Mouse (Mus musculus): ENCODE results near the gene Drc3.

The Drc3 gene

DNA sequence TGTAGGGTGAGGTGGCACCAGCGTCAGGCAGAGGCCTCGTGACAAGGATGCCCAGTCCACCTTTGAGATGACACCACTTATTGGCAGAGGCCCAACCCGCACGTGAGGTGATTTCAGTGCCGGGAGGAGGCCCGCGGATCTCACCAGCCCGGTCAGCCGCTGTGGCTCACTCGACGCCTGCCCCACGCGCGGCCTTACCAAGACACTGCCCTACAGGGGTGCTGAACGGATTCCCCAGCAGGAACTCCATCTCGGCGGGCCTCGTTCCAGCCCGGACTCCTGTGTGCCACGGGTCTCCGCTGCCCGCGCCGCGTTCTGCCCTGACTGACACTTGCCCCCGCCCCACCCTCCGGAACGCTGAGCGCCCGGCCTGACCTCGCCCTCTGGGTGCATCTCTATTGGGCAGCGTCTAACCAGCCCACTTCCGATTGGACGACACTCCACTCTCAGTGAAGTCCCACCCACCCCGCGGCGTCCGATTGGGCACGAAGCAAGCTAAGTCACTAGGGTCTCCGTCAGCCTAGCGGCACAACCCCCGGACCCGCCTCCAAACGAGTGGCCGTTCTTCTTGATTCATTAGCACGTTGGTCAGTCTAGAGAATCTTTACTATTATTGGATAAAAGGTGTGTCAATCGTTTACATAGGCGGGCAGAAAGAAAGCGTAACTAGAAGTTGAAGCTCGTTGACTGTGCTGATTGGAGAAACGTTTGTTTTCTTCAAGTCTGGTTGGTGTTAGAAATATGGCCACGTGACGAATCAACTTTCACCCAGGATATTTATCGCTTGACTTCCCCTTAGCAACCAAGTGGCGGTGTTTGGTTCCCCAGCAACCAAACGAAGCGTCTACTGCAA lies at the start of gene Drc3, which contains the start of gene Tom1l2:
Gene Drc3 (plus strand): TSS at position 771 of the 853 bp plus-strand sequence.
Gene Tom1l2 (minus strand): TSS at position 347 of the 853 bp plus-strand sequence.
- DNase-seq (ENCODE audit: low spot score in 2 of 2), result peak; percentile 100

DNA sequence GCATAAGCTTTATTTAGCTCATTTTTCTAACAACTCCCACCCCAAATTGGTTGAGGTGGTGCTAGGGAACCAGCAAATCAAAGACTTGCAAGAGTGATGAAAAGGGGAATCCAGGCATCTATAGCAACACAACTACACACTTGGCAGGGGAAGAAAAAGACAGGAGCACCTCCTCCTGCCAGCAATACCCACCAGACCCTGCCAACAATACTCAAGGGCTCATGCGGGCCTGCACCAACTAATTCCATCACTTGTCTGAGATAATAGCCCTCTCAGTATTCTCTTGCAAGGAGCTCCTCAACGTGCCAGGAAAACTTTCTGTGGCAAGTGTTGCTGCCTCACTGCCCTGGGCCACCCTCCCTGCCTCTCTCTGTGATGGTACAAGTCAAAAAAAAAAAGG lies 49.6 kb upstream of the Drc3 start:
- DNase-seq (ENCODE audit: low spot score in 2 of 2), result no peak

DNA sequence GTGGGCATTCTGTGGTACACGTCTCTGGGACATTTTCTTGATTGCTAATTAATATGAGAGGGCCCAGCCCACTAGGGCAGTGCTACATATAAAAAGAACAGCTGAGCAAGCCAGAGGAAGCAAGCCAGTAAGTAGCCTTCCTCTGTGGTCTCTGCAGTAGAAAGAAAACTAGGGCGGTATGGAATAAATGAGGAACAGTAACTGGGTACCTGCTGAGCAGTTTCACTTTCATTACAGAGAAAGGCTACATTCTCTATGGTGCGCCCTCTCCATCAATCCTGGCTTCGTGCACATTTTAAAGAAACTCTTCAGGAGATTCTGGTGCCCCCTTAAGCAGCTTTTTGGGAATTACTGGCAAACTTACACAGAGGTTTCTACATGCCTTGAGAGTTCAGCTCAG lies 47.5 kb upstream of the Drc3 start:
- DNase-seq (ENCODE audit: low spot score in 2 of 2), result peak; percentile 42 to 53

DNA sequence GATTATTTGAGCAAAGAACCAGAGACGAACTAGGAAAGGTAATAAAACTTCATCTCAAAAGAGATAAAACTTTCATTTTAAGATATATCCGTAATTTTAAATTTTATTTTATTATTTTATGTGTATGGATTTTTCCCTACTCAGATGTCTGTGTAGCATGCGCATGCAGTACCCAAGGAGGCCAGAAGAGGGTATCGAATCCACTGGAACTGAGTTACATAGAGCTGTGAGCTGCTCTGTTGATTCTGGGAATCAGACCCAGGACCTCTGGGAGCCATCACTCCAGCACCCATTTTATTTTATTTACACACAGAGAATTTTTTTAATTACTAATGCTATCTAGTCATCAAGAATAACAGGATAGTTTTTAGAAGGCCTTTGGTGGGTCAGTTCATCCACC lies 46.3 kb upstream of the Drc3 start:
- peak in 1 of 2 experiments; percentile 40 for DNase-seq (ENCODE audit: low spot score in 2 of 2)

DNA sequence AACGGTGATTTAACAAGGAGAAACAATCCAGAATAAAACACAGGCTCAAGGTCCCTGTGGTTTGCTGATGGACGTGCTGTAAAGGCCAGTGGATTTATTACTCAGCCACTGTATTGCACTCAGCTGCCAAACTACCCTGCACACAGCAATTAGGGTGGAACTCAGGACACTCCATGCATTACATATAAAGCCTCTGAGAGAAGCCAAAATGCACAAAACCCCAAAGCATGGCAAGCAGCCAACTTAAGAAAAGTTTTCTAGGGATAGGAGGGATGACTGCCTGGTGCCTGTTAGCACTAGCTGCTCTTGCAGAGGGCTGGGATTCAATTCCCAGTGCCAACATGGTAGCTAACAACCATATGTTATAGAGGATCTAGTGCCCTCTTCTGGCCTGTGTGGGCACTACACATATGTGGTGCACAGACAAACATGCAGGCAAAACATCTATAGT lies 45.7 kb upstream of the Drc3 start:
- DNase-seq (ENCODE audit: low spot score in 2 of 2), result peak in 1 of 2 experiments; percentile 30

DNA sequence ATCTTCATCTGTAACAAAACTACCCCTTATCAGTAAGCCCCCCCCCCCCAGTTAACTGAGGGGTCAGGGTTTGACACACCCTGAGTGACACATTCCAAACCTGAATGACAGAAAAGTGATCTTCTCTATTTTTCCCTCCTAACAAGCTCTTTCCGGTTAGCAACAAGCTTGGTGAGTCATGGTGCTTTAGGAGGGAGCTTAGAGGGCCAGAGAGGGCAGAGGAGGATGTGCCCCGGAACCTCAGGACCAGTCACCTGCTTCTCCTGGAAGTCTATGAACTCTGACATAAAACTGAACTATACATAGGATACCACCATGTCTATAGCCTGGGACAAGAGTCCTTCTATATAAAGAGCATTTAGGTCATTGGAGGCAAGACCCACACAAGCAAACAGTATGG lies 45.1 kb upstream of the Drc3 start:
- no peak for DNase-seq (ENCODE audit: low spot score in 2 of 2)

DNA sequence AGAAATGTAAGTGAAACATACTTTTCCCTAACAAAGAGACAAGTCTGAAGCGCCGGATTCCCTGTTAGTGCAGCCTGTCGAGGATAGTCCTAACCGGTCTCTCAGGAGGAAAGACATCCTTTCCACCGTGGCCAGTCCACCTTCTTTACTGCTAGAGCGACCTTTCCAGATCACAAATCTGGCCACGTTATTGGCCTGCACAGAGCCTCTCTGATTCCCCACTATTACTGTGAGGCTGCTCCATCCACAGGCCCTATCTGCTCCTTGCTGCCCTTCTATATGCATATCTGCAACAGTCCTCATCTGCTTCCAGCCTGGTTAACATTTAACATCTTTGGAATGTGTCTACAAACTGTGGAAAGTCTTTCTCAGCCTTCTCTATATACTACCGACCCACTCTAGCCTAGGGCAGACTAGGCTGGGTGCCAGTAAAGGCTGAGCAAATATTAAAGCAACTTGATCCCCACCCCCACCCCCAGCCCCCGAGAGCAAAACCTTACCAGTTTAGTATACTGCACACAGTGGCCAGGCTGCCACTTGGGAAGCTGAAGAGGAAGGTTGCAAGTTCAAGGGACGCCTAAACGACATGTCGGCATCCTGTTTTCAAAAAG lies 44.5 kb upstream of the Drc3 start:
- DNase-seq (ENCODE audit: low spot score in 2 of 2), result no peak

DNA sequence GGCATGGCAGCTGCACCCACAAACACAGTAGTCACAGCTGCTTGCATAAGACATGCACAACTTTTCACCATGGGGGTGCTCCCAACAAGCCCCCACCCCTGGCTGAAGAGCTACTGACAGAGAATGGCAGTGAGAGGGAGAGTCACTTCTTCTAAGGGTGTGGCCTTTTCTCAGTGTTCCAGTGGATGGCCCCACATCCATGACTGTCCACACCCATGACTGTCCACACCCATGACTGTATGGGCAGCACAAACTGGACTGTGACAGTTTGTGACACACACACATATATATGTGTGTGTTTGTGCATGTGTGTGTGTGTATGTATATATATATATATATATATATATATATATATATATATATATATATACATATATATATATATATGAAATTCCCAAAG lies 43.3 kb upstream of the Drc3 start:
- no peak for DNase-seq (ENCODE audit: low spot score in 2 of 2)

DNA sequence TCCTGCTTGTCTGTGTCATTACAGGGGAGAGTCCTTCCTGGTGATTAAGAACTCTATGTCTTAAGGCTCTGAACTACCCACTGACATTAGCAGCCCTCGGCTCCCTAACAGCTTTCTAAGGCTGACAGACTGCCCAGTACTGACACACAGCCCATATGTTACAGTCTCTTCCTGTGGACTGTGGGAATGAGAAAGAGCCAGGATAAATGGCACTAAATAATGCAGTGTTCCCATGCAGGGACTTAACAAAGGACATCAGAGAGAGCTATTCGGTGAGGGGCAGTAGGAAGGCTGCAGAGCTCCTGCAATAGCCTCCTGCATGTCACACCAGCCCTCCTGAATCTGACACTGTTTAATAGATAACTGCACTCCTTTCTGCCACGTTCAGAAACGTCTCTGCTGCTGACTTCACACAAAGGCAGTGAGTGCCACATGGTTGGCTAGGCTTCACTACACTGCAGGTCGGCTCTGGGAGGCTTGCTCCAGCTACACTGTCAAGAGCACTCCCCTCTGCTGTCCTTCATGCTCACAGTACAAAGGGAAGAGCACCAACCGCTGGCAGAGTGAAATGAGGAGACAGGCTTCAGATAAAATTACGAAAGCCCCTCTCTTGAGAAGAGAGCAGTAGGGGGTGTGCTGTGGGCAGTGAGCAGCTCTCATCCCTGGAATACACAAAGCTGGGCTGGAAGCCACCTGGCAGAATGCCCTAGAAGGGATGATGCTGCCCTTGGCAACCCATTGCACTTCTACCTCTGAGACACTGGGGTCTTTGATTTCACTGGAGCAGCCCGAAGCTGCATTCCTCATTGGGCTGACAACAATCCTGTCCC lies 41.9 kb upstream of the Drc3 start:
- no peak for DNase-seq (ENCODE audit: low spot score in 2 of 2)

DNA sequence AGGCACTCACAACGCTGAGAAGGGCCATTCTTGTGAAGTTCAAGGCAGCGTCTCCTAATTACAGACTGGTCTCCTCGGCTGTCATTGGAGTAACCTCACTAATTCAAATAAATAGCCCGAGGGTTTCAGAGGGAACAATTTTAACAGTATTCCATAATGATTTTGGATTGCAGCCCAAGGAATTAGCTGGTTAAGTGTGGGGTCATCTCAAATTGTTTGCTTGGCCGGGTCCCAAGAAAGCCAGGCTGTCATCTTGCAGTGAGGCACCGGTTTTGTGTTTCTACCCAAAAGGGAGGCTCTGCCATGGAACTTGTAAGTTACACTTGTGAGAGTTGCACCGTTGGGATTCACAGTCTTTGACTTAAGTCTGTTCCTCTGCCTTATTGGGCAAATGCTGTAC lies 36.9 kb upstream of the Drc3 start:
- DNase-seq (ENCODE audit: low spot score in 2 of 2), result no peak

DNA sequence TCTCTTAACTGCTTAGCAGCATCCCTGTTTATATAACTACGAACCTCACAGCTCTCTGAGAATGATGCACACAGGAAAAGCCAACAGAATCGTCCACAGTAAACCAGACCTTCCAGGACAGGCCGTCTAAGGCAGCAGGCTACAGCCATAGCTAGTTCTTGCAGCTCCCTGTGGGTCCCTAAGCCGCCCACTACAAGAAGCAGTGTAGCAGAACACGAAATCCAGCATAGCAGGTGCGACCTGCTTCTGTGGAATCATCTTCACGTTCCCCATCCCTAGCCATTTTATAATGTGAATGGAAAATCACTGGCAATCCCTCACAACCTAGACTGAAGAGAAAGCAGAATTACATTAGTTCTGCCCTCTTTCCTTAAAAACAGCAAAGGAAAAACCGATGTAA lies 36.2 kb upstream of the Drc3 start:
- no peak for DNase-seq (ENCODE audit: low spot score in 2 of 2)

DNA sequence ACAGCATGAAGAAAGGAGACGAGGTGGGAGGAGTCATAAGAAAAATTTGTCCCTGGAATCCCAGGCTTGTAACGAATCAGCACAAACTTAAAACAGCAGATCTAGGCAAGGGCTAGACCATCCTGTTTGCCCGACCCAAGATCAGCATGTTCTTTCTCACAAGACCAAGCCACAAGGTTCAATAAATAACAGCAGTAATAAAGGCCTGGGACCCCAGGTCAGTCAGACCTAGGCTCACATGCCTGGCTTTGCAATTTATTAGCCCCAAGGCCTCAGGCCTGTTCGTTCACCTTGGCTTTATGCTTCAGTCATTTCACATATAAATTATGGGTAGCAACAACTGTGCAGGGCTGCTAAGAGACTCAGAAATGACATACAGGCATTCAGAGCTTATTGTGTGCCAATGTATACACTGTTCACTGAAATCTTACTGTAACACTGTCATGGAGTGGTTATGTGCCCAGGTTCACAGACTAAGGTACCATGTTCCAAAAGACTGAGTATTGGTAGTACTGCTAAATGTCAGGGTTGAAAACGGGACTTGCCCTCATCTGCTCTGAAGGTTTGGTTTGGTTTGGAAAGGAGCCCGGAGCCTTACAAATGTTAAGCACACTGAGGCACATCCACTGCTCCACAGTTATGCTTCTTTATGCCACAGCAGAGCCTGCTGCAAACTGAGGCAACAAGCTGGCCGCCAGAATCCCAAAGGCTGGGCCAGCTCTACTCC lies 35.6 kb upstream of the Drc3 start:
- DNase-seq (ENCODE audit: low spot score in 2 of 2), result no peak

DNA sequence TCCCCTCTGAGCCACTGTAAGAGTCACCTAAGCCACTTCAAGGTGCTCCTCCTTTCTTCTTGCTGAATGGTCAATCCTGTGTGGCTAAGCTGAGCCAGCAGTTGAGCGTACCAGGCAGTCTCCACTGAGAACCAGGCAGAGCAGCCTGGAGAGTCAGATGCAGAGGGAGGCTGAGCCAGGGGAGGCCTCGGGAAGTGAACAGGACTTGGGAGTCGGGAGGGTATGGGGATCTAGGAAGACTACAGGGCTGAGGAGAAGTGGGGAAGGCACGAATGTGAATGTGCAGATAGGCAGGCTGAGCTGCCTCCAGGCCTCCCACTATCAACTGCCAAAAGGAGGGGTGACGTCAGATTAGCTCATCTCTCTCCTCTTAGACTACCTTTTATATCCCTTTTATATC lies 34.4 kb upstream of the Drc3 start:
- no peak for DNase-seq (ENCODE audit: low spot score in 2 of 2)

DNA sequence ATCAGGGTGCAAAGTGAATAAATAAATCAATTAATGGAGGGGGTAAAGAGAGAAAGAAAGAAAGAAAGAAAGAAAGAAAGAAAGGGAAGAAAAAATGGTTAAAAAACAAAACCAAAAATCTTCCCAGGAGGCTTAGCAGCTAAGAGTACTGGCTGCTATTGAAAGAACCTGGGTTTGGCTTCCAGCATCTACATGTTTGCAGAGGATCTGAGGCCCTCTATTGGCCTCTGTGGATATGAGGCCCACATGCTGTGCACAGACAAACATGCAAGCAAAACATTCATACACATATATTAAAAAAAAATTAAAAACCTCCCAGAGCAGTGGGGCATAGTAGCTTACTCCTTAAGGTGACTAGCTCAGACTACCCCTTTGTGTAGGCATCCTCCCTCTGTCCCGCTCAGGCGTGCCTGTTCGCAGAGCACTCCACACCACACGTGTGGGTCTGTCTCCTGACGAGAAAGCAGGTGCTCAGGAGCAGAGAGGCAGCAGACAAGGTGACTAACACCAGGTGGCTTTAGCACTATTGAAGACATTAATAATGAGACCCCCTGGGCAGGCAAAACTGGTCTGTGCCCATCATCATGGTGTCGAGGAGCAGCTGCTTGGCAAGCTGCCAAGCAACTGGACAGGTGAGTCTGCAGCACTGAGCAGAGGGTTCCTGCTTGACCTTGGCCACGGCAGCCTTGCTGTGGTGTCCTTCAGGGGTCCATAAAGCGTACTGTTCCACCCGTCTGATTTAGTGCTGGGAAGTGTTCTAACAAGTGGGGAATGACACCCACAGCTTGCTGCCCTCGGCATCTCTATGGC lies 33.7 kb upstream of the Drc3 start:
- no peak for DNase-seq (ENCODE audit: low spot score in 2 of 2)

DNA sequence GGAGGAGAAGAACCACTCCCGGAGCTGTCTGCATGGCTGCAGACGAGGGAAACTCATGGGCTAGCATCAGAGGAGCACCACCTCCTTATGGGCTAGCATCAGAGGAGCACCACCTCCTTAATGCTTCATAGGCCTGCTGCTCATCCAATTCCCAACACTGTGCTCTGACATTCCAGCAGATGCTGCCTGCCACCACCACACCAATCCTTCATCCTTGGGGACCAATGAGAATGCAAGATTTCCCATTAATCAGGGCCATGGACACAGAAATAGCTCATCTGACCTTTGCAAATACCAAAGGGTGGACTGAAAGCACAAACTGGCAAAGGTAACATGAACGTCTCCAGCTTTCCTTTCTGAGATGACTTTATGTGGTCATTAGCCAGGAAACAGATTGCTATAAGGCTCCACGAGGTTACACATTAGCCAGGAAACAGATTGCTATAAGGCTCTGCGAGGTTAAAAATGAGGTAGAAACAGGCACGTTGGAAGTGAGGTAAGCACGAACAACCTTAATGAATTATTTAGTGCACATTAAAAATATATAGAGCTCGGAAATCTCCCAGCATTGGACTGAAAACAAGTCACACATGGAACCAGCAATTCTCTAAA lies 32.6 kb upstream of the Drc3 start:
- DNase-seq (ENCODE audit: low spot score in 2 of 2), result no peak

DNA sequence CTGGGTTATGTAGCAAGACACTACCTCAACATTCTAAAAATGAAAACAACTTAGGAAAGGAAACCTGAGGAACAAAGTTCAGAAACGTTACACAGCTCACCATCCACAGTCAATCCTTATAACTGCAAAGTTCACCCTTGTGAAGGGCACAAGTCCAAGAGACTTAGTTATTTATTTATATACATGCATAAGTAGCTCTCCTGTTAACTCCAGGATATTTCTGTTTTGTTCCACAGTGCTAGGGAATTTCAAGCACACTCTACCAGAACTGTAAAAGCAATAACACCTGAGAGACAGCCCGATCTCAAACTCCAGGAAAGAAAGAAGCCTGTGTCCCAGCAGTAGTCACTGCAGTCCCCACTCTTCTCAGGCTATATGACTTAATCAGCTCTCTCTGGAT lies 31.7 kb upstream of the Drc3 start:
- no peak for DNase-seq (ENCODE audit: low spot score in 2 of 2)

DNA sequence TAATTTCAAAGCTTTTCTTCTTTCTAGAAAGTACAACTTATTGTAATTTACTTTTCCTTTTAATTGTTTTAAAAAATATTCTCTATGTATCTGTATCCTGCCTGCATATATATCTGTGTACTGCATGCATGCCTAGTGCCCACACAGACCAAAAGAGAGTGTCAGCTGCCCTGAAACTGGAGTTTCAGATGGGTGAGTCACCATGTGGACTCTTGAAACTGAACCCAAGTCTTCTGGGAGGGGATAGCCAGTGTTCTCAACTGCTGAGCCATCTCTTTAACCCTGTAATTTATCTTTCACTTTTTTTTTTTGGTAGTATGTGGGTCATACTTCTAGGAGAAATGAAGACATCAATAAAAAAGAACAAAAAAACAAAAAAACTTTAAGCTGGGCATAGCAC lies 29.4 kb upstream of the Drc3 start:
- no peak for DNase-seq (ENCODE audit: low spot score in 2 of 2)

DNA sequence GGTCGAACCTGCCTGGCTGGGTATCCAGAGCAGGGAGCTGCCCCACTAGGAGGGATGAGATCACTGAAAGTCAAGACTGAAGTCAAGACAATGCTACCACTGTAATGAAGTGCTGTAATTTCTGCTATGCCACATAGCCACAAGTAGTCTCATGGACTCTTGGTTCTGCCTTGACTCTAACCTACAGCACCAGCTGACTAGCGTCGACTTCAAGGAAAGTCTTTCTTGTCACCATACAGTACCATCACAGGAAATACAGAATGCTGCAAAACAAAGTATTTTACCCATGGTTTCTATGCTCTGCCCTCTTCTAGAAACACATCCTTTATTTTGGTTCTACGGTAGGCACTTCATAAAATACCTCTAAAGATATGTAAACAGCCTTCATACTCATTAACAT lies 22.6 kb upstream of the Drc3 start:
- no peak for DNase-seq (ENCODE audit: low spot score in 2 of 2)

DNA sequence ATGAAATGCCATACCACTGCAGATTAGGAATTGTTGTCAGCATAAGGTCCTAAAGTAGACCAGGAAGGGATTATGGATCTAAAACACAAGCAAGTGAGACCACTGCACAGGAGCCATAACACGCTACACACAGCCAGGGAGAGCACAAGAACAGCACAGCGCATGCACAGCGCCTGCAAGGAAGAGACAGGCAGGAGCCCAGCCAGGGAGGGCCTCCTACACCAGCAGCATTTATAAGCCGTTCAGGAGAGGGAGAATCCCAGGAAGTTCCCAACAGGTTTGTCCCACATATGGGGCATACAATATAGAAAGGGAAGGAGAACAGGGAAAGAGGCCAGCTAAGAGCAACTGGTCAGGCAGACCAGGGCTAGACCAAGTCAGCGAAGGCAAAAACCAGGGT lies 19.7 kb upstream of the Drc3 start:
- no peak for DNase-seq (ENCODE audit: low spot score in 2 of 2)

DNA sequence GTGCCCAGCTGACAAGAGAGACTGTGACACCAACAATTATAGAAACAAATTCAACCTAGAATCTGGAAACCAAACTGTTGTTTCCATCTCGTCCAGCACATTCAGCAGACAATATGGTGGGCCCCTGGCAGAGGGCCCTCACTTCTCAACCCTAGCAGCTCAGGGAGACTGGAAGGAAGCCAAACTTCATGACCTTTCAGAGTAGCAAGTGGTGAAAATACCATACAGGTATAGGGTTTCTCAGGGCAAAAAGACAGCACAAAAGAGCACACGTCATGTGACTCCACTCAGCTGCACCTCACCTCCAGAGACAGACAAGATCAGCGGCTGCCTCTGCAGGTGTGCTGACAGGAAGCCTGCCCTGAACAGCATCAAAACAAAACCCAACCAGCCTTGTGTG lies 19.0 kb upstream of the Drc3 start:
- no peak for DNase-seq (ENCODE audit: low spot score in 2 of 2)

Data from spleen, postnatal 36 days (tissue).